Mouse (Mus musculus): ENCODE measurements around the gene Bbx. TPM values are rescaled to one million over a fixed set of nuclear protein-coding genes. Genes with fewer than 3 reads are reported as not detected.

The Bbx gene
- polyA plus RNA-seq, 1 experiment from 2014 or later: 50.4 TPM

- 88% methylated on average over 3 of the region's 3 CpGs for WGBS
- H3K27me3 ChIP-seq (ENCODE audit: control insufficient read depth, insufficient read depth, low read length): no peaks in the 10 kb centered on the region
- H3K36me3 ChIP-seq (ENCODE audit: control insufficient read depth, insufficient read depth, low read length): no peaks in the 10 kb centered on the region
- H3K9me3 ChIP-seq (ENCODE audit: control insufficient read depth, low read depth, low read length): no peaks in the 10 kb centered on the region
- no peak for ATAC-seq (ENCODE audit: insufficient number of reproducible peaks, insufficient read depth, low FRiP score, low read depth)
- no peak overlapping the region for H3K27ac ChIP-seq (ENCODE audit: low read length)
- no peak overlapping the region for H3K4me2 ChIP-seq (replicated peaks; ENCODE audit: low read depth, low read length)
- H3K4me3 ChIP-seq (ENCODE audit: low read depth, low read length): no peak overlapping the region
- H3K4me1 ChIP-seq (ENCODE audit: control insufficient read depth, insufficient read depth, low read length): no peaks in the 10 kb centered on the region
- no peak overlapping the region for H3K9ac ChIP-seq (replicated peaks; ENCODE audit: low read depth, low read length)
These were observed 113.9 kb downstream of the Bbx start for GRCm38 (mm10) chr16:50318255-50318654.

GRCm38 (mm10) chr16:50315349-50315969 lies 116.7 kb downstream of the Bbx start:
- WGBS: 74% methylated on average over 1 of the region's 1 CpGs
- Histone ChIP-seq H3K9me3 (ENCODE audit: control insufficient read depth, low read depth, low read length) (no peaks in the 10 kb centered on the region), H3K9ac (replicated peaks; ENCODE audit: low read depth, low read length) (no peak overlapping the region), H3K4me3 (ENCODE audit: low read depth, low read length) (no peak overlapping the region), H3K27ac (ENCODE audit: low read length) (no peak overlapping the region), H3K36me3 (ENCODE audit: control insufficient read depth, insufficient read depth, low read length) (no peaks in the 10 kb centered on the region), H3K27me3 (ENCODE audit: control insufficient read depth, insufficient read depth, low read length) (no peaks in the 10 kb centered on the region), H3K4me2 (replicated peaks; ENCODE audit: low read depth, low read length) (no peak overlapping the region), H3K4me1 (ENCODE audit: control insufficient read depth, insufficient read depth, low read length) (no peaks in the 10 kb centered on the region)
- ATAC-seq (ENCODE audit: insufficient number of reproducible peaks, insufficient read depth, low FRiP score, low read depth): no peak

- Histone ChIP-seq H3K4me3 (ENCODE audit: low read depth, low read length) (no peak overlapping the region), H3K4me1 (ENCODE audit: control insufficient read depth, insufficient read depth, low read length) (no peaks in the 10 kb centered on the region), H3K9me3 (ENCODE audit: control insufficient read depth, low read depth, low read length) (no peaks in the 10 kb centered on the region), H3K27ac (ENCODE audit: low read length) (no peak overlapping the region), H3K4me2 (replicated peaks; ENCODE audit: low read depth, low read length) (no peak overlapping the region), H3K27me3 (ENCODE audit: control insufficient read depth, insufficient read depth, low read length) (no peaks in the 10 kb centered on the region), H3K9ac (replicated peaks; ENCODE audit: low read depth, low read length) (no peak overlapping the region), H3K36me3 (ENCODE audit: control insufficient read depth, insufficient read depth, low read length) (no peaks in the 10 kb centered on the region)
- WGBS: 77% methylated on average over 4 of the region's 4 CpGs
- ATAC-seq (ENCODE audit: insufficient number of reproducible peaks, insufficient read depth, low FRiP score, low read depth): no peak
These were observed 120.6 kb downstream of the Bbx start for GRCm38 (mm10) chr16:50311588-50311987.

- 52% methylated on average over 9 of the region's 9 CpGs for WGBS
- Histone ChIP-seq H3K27ac (ENCODE audit: low read length) (no peak overlapping the region; the same call in 1 of the 2 replicates), H3K4me1 (ENCODE audit: control insufficient read depth, insufficient read depth, low read length) (no peaks in the 10 kb centered on the region), H3K4me2 (replicated peaks; ENCODE audit: low read depth, low read length) (no peak overlapping the region), H3K9me3 (ENCODE audit: control insufficient read depth, low read depth, low read length) (no peaks in the 10 kb centered on the region), H3K9ac (replicated peaks; ENCODE audit: low read depth, low read length) (no peak overlapping the region), H3K27me3 (ENCODE audit: control insufficient read depth, insufficient read depth, low read length) (no peaks in the 10 kb centered on the region), H3K36me3 (ENCODE audit: control insufficient read depth, insufficient read depth, low read length) (no peaks in the 10 kb centered on the region), H3K4me3 (ENCODE audit: low read depth, low read length) (no peak overlapping the region)
- ATAC-seq (ENCODE audit: insufficient number of reproducible peaks, insufficient read depth, low FRiP score, low read depth): peak; percentile 63; the same call in 1 of the 2 replicates
These were observed 122.7 kb downstream of the Bbx start for GRCm38 (mm10) chr16:50309411-50310042.

GRCm38 (mm10) chr16:50308256-50308655 lies 123.9 kb downstream of the Bbx start:
- Histone ChIP-seq H3K27me3 (ENCODE audit: control insufficient read depth, insufficient read depth, low read length) (no peaks in the 10 kb centered on the region), H3K4me3 (ENCODE audit: low read depth, low read length) (no peak overlapping the region), H3K4me2 (replicated peaks; ENCODE audit: low read depth, low read length) (no peak overlapping the region), H3K36me3 (ENCODE audit: control insufficient read depth, insufficient read depth, low read length) (no peaks in the 10 kb centered on the region), H3K4me1 (ENCODE audit: control insufficient read depth, insufficient read depth, low read length) (no peaks in the 10 kb centered on the region), H3K9ac (replicated peaks; ENCODE audit: low read depth, low read length) (no peak overlapping the region), H3K27ac (ENCODE audit: low read length) (no peak overlapping the region), H3K9me3 (ENCODE audit: control insufficient read depth, low read depth, low read length) (no peaks in the 10 kb centered on the region)
- ATAC-seq (ENCODE audit: insufficient number of reproducible peaks, insufficient read depth, low FRiP score, low read depth): no peak
- 76% methylated on average over 6 of the region's 6 CpGs for WGBS

- no peaks in the 10 kb centered on the region for H3K36me3 ChIP-seq (ENCODE audit: control insufficient read depth, insufficient read depth, low read length)
- H3K4me2 ChIP-seq (replicated peaks; ENCODE audit: low read depth, low read length): no peak overlapping the region
- H3K27me3 ChIP-seq (ENCODE audit: control insufficient read depth, insufficient read depth, low read length): no peaks in the 10 kb centered on the region
- whole genome bisulfite sequencing: 78% methylated on average over 4 of the region's 4 CpGs
- H3K4me3 ChIP-seq (ENCODE audit: low read depth, low read length): no peak overlapping the region
- H3K9ac ChIP-seq (replicated peaks; ENCODE audit: low read depth, low read length): no peak overlapping the region
- H3K27ac ChIP-seq (ENCODE audit: low read length): no peak overlapping the region
- H3K4me1 ChIP-seq (ENCODE audit: control insufficient read depth, insufficient read depth, low read length): no peaks in the 10 kb centered on the region
- no peak for ATAC-seq (ENCODE audit: insufficient number of reproducible peaks, insufficient read depth, low FRiP score, low read depth)
- no peaks in the 10 kb centered on the region for H3K9me3 ChIP-seq (ENCODE audit: control insufficient read depth, low read depth, low read length)
These were observed 125.0 kb downstream of the Bbx start for GRCm38 (mm10) chr16:50307231-50307630.

GRCm38 (mm10) chr16:50306727-50307126 lies 125.5 kb downstream of the Bbx start:
- Histone ChIP-seq H3K4me3 (ENCODE audit: low read depth, low read length) (no peak overlapping the region), H3K27me3 (ENCODE audit: control insufficient read depth, insufficient read depth, low read length) (no peaks in the 10 kb centered on the region), H3K9ac (replicated peaks; ENCODE audit: low read depth, low read length) (no peak overlapping the region), H3K4me1 (ENCODE audit: control insufficient read depth, insufficient read depth, low read length) (no peaks in the 10 kb centered on the region), H3K36me3 (ENCODE audit: control insufficient read depth, insufficient read depth, low read length) (no peaks in the 10 kb centered on the region), H3K27ac (ENCODE audit: low read length) (no peak overlapping the region), H3K9me3 (ENCODE audit: control insufficient read depth, low read depth, low read length) (no peaks in the 10 kb centered on the region), H3K4me2 (replicated peaks; ENCODE audit: low read depth, low read length) (no peak overlapping the region)
- no peak for ATAC-seq (ENCODE audit: insufficient number of reproducible peaks, insufficient read depth, low FRiP score, low read depth)

- Histone ChIP-seq H3K4me1 (ENCODE audit: control insufficient read depth, insufficient read depth, low read length) (no peaks in the 10 kb centered on the region), H3K9me3 (ENCODE audit: control insufficient read depth, low read depth, low read length) (no peaks in the 10 kb centered on the region), H3K27ac (ENCODE audit: low read length) (no peak overlapping the region), H3K36me3 (ENCODE audit: control insufficient read depth, insufficient read depth, low read length) (no peaks in the 10 kb centered on the region), H3K4me2 (replicated peaks; ENCODE audit: low read depth, low read length) (no peak overlapping the region), H3K4me3 (ENCODE audit: low read depth, low read length) (no peak overlapping the region), H3K27me3 (ENCODE audit: control insufficient read depth, insufficient read depth, low read length) (no peaks in the 10 kb centered on the region), H3K9ac (replicated peaks; ENCODE audit: low read depth, low read length) (no peak overlapping the region)
- ATAC-seq (ENCODE audit: insufficient number of reproducible peaks, insufficient read depth, low FRiP score, low read depth): no peak
- 72% methylated on average over 6 of the region's 6 CpGs for WGBS
These were observed 127.0 kb downstream of the Bbx start for GRCm38 (mm10) chr16:50305156-50305555.

- no peak for ATAC-seq (ENCODE audit: insufficient number of reproducible peaks, insufficient read depth, low FRiP score, low read depth)
- Histone ChIP-seq H3K4me2 (replicated peaks; ENCODE audit: low read depth, low read length) (no peak overlapping the region), H3K9ac (replicated peaks; ENCODE audit: low read depth, low read length) (no peak overlapping the region), H3K4me1 (ENCODE audit: control insufficient read depth, insufficient read depth, low read length) (0 out of 2 replicates have a peak, but pooled peaks cover 3% of the 10 kb centered on the region), H3K27me3 (ENCODE audit: control insufficient read depth, insufficient read depth, low read length) (no peaks in the 10 kb centered on the region), H3K27ac (ENCODE audit: low read length) (no peak overlapping the region), H3K9me3 (ENCODE audit: control insufficient read depth, low read depth, low read length) (no peaks in the 10 kb centered on the region), H3K36me3 (ENCODE audit: control insufficient read depth, insufficient read depth, low read length) (no peaks in the 10 kb centered on the region), H3K4me3 (ENCODE audit: low read depth, low read length) (no peak overlapping the region)
- WGBS: 95% methylated on average over 1 of the region's 1 CpGs
These were observed 129.6 kb downstream of the Bbx start for GRCm38 (mm10) chr16:50302566-50302965.

Measured in stomach, embryonic 14.5 days (tissue).